Mouse (Mus musculus) activated CD4-positive, CD25-positive, alpha-beta regulatory T cell (primary cell): ENCODE measurements around the gene Phkb. TPM values are rescaled to one million over a fixed set of nuclear protein-coding genes. Genes with fewer than 3 reads are reported as not detected.

Experiments
- polyA plus RNA-seq, 2 experiments: library from polyadenylated mRNA; unstranded; fragments of 100-300 nt; shearing (Covaris generic); gene quantifications; one replicate each; pipeline ENCODE4 v1.2.1; 2017

Phkb gene
- polyA plus RNA-seq: 10 to 100 TPM; 21.5 to 27.4 TPM

DNA sequence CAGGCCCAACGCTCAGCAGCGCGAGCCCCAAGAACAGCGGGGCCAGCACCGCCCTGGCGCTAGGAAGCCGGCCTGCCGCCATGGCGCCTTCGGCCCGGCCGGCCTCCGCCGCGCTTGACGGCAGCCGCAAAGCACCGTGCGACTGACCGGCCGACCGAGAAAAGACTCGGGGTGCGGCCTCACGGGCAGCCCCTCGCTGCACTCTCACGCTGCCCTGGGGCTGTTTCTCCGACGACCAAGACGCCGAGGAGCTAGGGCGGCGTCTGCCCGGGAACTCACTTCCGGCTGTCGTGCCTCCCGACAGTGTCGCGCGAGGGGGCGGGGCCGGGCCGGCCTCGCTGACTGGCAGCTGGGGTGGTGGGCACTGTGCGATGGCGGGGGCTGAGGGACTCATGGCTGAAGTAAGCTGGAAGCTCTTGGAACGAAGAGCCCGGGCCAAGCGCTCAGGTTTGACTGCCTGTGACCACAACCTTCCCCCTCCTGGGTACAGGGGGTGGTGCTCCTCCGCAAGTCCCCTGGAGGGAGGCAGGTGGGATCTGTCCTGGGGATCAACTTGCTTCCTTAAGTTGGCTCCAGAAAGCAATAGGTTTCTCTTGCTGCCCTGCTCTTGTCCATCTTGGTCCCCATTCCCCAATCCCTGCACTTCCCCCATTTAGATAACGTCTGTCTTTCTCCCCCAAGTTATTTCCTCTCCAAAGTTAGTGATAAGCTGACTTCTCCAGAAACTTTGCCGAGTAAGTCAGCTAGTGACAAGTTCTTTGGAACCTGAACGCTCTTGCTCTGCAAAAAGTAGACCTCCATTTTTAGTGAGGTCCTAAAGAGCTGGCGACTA lies at the start of gene Phkb, which contains the start of gene Itfg1:
Gene Phkb (plus strand): TSS at position 303 of the 832 bp plus-strand sequence.
Gene Itfg1 (minus strand): TSS at position 265 of the 832 bp plus-strand sequence.

Other genes starting within 250 kb of the Phkb start
- gene Neto2, start 140.0 kb upstream of the Phkb start, polyA plus RNA-seq: 1 to 10 TPM; 1.5 to 1.7 TPM
- gene Itfg1, start within 50 bp of the Phkb start, polyA plus RNA-seq: 10 to 100 TPM; 55.5 to 68.2 TPM